ENCODE assay signal across 8 mouse cellular contexts in genomic region chr6:125192841-125193240, GRCm38 (mm10). TPM values are rescaled to one million over a fixed set of nuclear protein-coding genes. Genes with fewer than 3 reads are reported as not detected.
DNase-seq lines count a peak whose midpoint lies in the region; ATAC-seq and TF ChIP-seq lines count a peak whose summit lies in the region.

No protein-coding gene starts in this region.

- no peaks in the 10 kb centered on the region for H3K9me3 ChIP-seq in hindbrain, embryonic 16.5 days (ENCODE audit: control insufficient read depth, low read length)
- H3K9me3 ChIP-seq in midbrain, postnatal 0 days (ENCODE audit: low read length) = no peaks in the 10 kb centered on the region

- no peak for TF ChIP-seq CTCF in left cerebral cortex, adult 2 months (IDR thresholded peaks at IDR 0.05)
- no peak for TF ChIP-seq CTCF in midbrain, postnatal 0 days (IDR thresholded peaks at IDR 0.05)

- H3K27ac ChIP-seq in left cerebral cortex, adult 2 months = peak overlapping the region; percentile 96; the same call in 1 of the 2 replicates
- H3K27ac ChIP-seq in hindbrain, embryonic 16.5 days (ENCODE audit: low read depth, low read length) = no peak overlapping the region; the same call in 1 of the 2 replicates
- peak overlapping the region; percentile 98 for H3K27ac ChIP-seq in midbrain, postnatal 0 days (ENCODE audit: low read depth, low read length)

- no peak for ATAC-seq in hindbrain, embryonic 16.5 days
- no peak for ATAC-seq in midbrain, postnatal 0 days (ENCODE audit: low FRiP score)

- intact Hi-C loops in left cerebral cortex, adult 2 months (cut with DNase I) = loop anchor here (2.0 kb wide), 1 partner anchor 22 kb away; the partner anchor contains the start of gene Vamp1

- peaks cover 9% of the 10 kb centered on the region; the same call in 1 of the 2 replicates for H3K36me3 ChIP-seq in hindbrain, embryonic 16.5 days (ENCODE audit: control insufficient read depth, insufficient read depth, low read length)
- peaks cover 8% of the 10 kb centered on the region for H3K36me3 ChIP-seq in midbrain, postnatal 0 days (ENCODE audit: insufficient read depth, low read length)

- H3K4me2 ChIP-seq in hindbrain, embryonic 16.5 days (ENCODE audit: low read length) = peak overlapping the region; percentile 88
- peak overlapping the region; percentile 64 for H3K4me2 ChIP-seq in midbrain, postnatal 0 days (ENCODE audit: low read depth, low read length, poor library complexity, severe bottlenecking)

- H3K4me1 ChIP-seq in hindbrain, embryonic 16.5 days (ENCODE audit: control insufficient read depth, insufficient read depth, low read depth, low read length) = peaks cover 8% of the 10 kb centered on the region
- no peaks in the 10 kb centered on the region for H3K4me1 ChIP-seq in midbrain, postnatal 0 days (ENCODE audit: insufficient read depth, low read length)

- peak overlapping the region; percentile 82 for H3K4me3 ChIP-seq in left cerebral cortex, adult 2 months
- peak overlapping the region; percentile 73 for H3K4me3 ChIP-seq in hindbrain, embryonic 16.5 days (ENCODE audit: low read length)
- H3K4me3 ChIP-seq in midbrain, postnatal 0 days (ENCODE audit: low read depth, low read length) = peak overlapping the region; percentile 54

- 43% methylated on average over 5 of the region's 5 CpGs for WGBS in hindbrain, embryonic 16.5 days
- WGBS in midbrain, postnatal 0 days = 51% methylated on average over 5 of the region's 5 CpGs

- H3K9ac ChIP-seq in hindbrain, embryonic 16.5 days (ENCODE audit: low read depth, low read length) = peak overlapping the region; percentile 67
- H3K9ac ChIP-seq in midbrain, postnatal 0 days (replicated peaks; ENCODE audit: low read length, poor library complexity, severe bottlenecking) = peak overlapping the region; percentile 66

- no peaks in the 10 kb centered on the region for H3K27me3 ChIP-seq in hindbrain, embryonic 16.5 days (replicated peaks; ENCODE audit: control insufficient read depth, insufficient read depth, low read length)
- H3K27me3 ChIP-seq in midbrain, postnatal 0 days (ENCODE audit: insufficient read depth, low read length) = no peaks in the 10 kb centered on the region

- DNase-seq in left cerebral cortex, adult 2 months (ENCODE audit: extremely low spot score in 1 of 2, low spot score in 2 of 2) = no peak
- no peak for DNase-seq in left cerebral cortex, adult 18-20 months (ENCODE audit: low spot score in 2 of 2)
- DNase-seq in c-Kit-positive CD71-positive TER-119-negative erythroid progenitor cells, embryonic 14.5 days (ENCODE audit: low read depth) = peak; percentile 29
- no peak for DNase-seq in midbrain, postnatal 0 days (ENCODE audit: low spot score)
- DNase-seq in urinary bladder, postnatal 4 days (ENCODE audit: low spot score in 2 of 2) = no peak
- no peak for DNase-seq in gastrocnemius, postnatal 10 days
- DNase-seq in ovary, postnatal 14 days (ENCODE audit: low spot score) = no peak

RNA-seq across cellular contexts. Expression of gene Mrpl51, which starts 1.2 kb away (rescaled TPM):
- 10 to 100 TPM; 69.1 to 74.5 TPM for total RNA-seq in left cerebral cortex, adult 2 months (2021)
- 10 to 100 TPM; 69.7 to 81.2 TPM for total RNA-seq in left cerebral cortex, adult 18-20 months (2021)
- 140 and 154 TPM in 2 replicates for polyA plus RNA-seq in hindbrain, embryonic 16.5 days (2015; fragmentation: Nextera tagmentation; extraction: Ambion mirVana)
- 23.3 and 48.2 TPM in 2 replicates for total RNA-seq in midbrain, postnatal 0 days (2014; rRNA removed)
- polyA plus RNA-seq in midbrain, postnatal 0 days (2015; fragmentation: Nextera tagmentation; extraction: Ambion mirVana) = 136 and 145 TPM in 2 replicates
- total RNA-seq in gastrocnemius, postnatal 10 days (2021) = 100 to 1,000 TPM; 212 to 236 TPM

RNA-seq across cellular contexts. Expression of gene Ncapd2, which starts 1.3 kb away (rescaled TPM):
- 10 to 100 TPM; 22.6 to 23.4 TPM for total RNA-seq in left cerebral cortex, adult 2 months (2021)
- 10 to 100 TPM; 22.0 to 24.4 TPM for total RNA-seq in left cerebral cortex, adult 18-20 months (2021)
- polyA plus RNA-seq in hindbrain, embryonic 16.5 days (2015; fragmentation: Nextera tagmentation; extraction: Ambion mirVana) = 37.7 and 50.2 TPM in 2 replicates
- 29.8 and 33.7 TPM in 2 replicates for total RNA-seq in midbrain, postnatal 0 days (2014; rRNA removed)
- 18.4 and 21.0 TPM in 2 replicates for polyA plus RNA-seq in midbrain, postnatal 0 days (2015; fragmentation: Nextera tagmentation; extraction: Ambion mirVana)
- total RNA-seq in gastrocnemius, postnatal 10 days (2021) = 10 to 100 TPM; 28.3 to 41.5 TPM

RNA-seq across cellular contexts. Expression of gene Vamp1, which starts 22.5 kb away (rescaled TPM):
- 100 to 1,000 TPM; 125 to 128 TPM for total RNA-seq in left cerebral cortex, adult 2 months (2021)
- 100 to 1,000 TPM; 111 to 145 TPM for total RNA-seq in left cerebral cortex, adult 18-20 months (2021)
- 41.2 and 52.8 TPM in 2 replicates for polyA plus RNA-seq in hindbrain, embryonic 16.5 days (2015; fragmentation: Nextera tagmentation; extraction: Ambion mirVana)
- 42.7 and 47.6 TPM in 2 replicates for total RNA-seq in midbrain, postnatal 0 days (2014; rRNA removed)
- 40.5 and 46.0 TPM in 2 replicates for polyA plus RNA-seq in midbrain, postnatal 0 days (2015; fragmentation: Nextera tagmentation; extraction: Ambion mirVana)
- 1 to 10 TPM; 8.4 to 9.1 TPM for total RNA-seq in gastrocnemius, postnatal 10 days (2021)

RNA-seq across cellular contexts. Expression of gene Gapdh, which starts 26.6 kb away (rescaled TPM):
- 1,000 to 10,000 TPM; 2,312 to 2,314 TPM for total RNA-seq in left cerebral cortex, adult 2 months (2021)
- 1,000 to 10,000 TPM; 2,618 to 2,651 TPM for total RNA-seq in left cerebral cortex, adult 18-20 months (2021)
- 1,587 and 1,624 TPM in 2 replicates for polyA plus RNA-seq in hindbrain, embryonic 16.5 days (2015; fragmentation: Nextera tagmentation; extraction: Ambion mirVana)
- total RNA-seq in midbrain, postnatal 0 days (2014; rRNA removed) = 2,678 and 3,049 TPM in 2 replicates
- polyA plus RNA-seq in midbrain, postnatal 0 days (2015; fragmentation: Nextera tagmentation; extraction: Ambion mirVana) = 1,705 and 1,726 TPM in 2 replicates
- 1,000 to 10,000 TPM; 7,536 to 8,309 TPM for total RNA-seq in gastrocnemius, postnatal 10 days (2021)

RNA-seq across cellular contexts. Expression of gene Tapbpl, which starts 38.8 kb away (rescaled TPM):
- 1 to 10 TPM; 5.0 to 6.0 TPM for total RNA-seq in left cerebral cortex, adult 2 months (2021)
- 1 to 10 TPM; 6.5 to 6.8 TPM for total RNA-seq in left cerebral cortex, adult 18-20 months (2021)
- polyA plus RNA-seq in hindbrain, embryonic 16.5 days (2015; fragmentation: Nextera tagmentation; extraction: Ambion mirVana) = 7.7 and 9.1 TPM in 2 replicates
- total RNA-seq in midbrain, postnatal 0 days (2014; rRNA removed) = 4.7 and 6.2 TPM in 2 replicates
- 9.0 and 9.7 TPM in 2 replicates for polyA plus RNA-seq in midbrain, postnatal 0 days (2015; fragmentation: Nextera tagmentation; extraction: Ambion mirVana)
- total RNA-seq in gastrocnemius, postnatal 10 days (2021) = 1 to 10 TPM; 2.7 to 3.1 TPM
